Mouse (Mus musculus) testis, postnatal 14 days (tissue): Measurements from ENCODE around the gene BC035044.
"Not testable (repeated sequence)": the region's sequence is repeated elsewhere in the genome, so short reads cannot be mapped to it uniquely, and the experiment has no call there.

Experiments
- DNase-seq: peaks from one replicate; pipeline ENCODE4 v3.0.0; 2021; ENCODE audit warnings: low spot score

The BC035044 gene

DNA sequence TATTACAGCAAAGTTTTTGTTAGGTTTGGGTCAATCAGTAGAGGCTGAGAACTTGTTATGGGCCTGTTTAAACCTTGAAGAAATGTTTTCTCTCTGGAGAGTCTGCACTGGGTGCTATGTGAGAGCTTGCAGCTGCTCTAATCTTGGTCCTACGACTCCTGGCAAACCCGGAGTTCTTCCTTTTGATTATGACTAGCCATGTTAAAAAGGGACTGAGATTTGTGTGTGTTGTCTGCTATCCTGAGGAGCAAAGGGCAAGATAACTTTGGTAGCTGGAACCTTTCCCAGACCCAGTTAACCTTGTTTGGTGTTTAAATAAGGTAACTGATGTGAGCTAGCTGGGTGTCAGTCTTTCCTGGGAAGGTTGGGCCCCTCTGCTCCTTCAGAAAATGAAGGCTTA is 40.3 kb downstream of the BC035044 start:
- no peak for DNase-seq

DNA sequence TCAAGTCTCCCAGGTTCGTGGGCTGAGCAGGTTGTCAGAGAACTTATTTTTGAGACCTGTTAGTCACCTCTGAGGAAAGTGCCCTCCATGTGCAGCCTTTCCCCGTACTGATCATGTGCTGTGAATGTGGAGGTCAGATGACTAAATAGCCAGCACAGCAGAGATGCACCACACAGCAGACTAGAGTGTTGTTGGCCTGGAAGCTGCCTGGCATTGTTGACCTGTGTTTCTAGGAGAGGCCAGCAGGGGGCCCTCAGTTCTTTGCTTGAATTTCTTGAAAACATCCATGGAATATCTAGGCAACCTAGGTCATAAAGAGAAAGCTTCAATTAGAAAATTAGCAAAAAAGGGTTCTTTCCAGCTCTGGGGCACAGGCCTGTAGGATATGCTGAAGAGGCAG is 41.0 kb downstream of the BC035044 start:
- no peak for DNase-seq

GRCm38 (mm10) chr6:128847401-128847800 is 43.5 kb downstream of the BC035044 start:
- DNase-seq = no peak

GRCm38 (mm10) chr6:128845998-128846542 is 44.9 kb downstream of the BC035044 start:
- no peak for DNase-seq

DNA sequence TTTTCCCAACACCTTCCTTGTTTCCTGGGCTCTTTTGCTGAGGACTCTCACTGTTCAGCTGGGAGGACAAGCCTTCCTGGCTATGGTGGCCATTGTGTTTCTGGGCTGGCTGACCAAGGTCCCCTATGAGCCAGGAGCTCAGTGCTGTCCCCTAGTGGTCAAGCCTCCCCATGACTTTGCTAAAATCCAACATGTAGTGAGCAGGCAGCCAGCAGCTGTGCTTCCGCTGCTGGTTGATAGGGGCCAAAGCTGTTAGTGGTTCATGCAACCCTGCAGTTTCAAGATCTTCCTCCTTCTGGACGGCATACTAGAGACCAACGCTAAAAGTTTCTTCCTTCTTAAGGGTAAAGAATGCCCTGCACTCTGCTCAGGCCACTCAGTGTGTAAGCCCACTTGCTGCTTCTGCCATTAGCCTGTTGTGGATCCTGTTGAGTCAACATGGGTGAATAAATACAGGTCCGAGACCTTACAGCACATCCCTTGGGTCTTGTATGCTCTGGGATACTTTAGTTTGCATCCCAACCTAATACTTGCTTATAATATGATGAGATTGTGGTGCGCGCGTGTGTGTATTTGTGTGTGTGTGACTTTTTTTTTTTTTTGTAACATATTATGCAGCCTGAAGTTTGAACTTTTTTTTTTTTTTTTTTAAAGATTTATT is 45.5 kb downstream of the BC035044 start:
- DNase-seq = peak; percentile 83

GRCm38 (mm10) chr6:128844586-128845080 is 46.3 kb downstream of the BC035044 start:
- no peak for DNase-seq

DNA sequence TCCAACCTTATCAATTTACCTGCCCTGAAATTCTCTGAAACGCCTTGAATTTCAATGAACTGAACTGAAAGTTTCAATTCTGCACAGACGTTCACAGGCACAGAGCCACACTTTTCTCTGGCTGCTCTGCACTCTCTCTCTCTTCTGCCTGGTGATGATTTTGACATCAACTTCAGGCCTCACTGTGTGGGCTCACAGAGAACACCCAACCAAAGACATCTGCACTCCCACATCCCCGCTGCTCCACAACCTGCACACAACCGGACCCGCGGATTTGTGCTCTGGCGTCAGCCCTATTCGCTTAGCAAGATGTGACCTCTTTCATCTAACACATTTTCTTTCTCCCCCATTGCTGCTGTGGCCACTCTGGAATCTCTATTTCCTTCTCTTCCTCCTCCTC is 46.8 kb downstream of the BC035044 start:
- no peak for DNase-seq

GRCm38 (mm10) chr6:128843479-128843992 is 47.4 kb downstream of the BC035044 start:
- peak; percentile 43 for DNase-seq

DNA sequence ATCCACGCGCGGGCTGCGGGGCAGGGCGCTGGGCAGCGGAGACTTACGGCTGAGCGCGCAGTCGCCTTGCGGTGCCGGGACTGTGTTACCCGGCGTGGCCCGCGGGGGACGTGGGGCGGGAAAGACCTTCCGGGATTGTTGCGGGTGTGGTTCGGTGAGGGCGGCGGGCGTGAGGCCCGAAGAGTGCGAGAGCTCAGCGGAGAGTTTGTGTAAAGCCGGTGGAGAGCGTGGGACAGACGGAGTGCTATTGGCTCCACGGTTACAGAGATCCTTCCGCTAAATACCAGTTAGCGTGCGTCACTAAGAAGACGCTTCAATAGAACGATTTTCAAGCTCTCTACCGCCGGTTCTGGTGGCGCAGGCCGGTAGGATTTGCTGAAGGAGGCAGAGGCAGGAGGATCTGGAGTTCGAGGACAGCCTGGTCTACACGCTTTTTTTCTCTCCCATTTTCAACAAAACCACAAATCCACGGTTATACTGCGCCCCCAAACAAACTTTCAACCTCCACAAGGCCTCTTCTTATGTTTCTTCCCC is 47.9 kb downstream of the BC035044 start:
- DNase-seq = peak; percentile 88

- DNase-seq = no peak
These were observed 48.5 kb downstream of the BC035044 start for GRCm38 (mm10) chr6:128842356-128842944.

DNA sequence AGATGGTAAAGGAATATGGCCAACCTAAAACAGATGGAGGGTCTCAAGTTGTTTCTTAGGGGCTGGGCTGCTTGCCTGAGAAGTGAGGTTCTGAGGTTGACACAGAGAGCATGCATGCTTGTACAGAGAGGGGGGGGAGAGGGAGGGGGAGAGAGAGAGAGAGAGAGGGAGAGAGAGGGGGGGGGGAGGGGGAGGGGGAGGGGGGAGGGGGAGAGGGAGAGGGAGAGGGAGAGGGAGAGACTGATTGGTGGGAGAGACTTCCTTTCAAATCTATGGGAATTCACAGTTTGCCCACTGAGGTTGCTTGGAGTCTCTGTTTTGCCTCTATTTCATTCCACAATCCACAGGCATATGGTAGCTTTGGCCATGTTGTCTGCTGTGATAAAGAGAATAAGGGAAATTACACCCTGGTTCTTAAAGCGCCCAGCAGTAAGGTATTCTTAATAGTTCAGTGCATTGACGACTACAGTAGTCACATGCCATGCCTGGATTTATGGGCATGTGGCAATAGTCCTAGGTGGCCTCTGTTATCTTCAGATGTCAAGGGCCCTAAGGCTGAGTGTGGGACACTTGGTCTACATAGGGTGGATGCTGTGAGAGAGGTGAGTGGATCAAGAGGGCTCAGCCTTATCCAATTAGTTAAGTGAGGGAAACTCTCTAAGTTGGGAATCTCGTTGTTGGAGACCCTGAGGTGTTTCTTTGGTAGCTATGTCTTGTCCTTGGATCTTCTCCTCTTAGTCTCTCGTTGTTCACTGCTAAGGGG is 49.4 kb downstream of the BC035044 start:
- DNase-seq = no peak

DNA sequence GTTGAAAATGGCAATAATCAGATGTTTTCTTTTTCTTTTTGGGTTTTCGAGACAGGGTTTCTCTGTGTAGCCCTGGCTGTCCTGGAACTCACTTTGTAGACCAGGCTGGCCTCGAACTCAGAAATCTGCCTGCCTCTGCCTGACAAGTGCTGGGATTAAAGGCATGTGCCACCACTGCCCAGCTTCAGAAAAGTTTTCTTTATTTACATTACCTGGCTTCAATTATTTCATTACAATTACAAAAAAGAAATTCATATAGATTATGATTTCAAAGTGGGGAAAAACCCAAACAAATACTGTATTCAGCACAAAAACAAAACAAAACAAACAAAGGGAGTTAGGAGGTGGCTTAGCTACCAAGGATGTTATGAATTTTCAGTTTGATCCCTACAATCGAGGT is 50.3 kb downstream of the BC035044 start:
- DNase-seq = not testable (repeated sequence)

- no peak for DNase-seq
These were observed 51.0 kb downstream of the BC035044 start for GRCm38 (mm10) chr6:128839921-128840320.

- peak; percentile 78 for DNase-seq
These were observed 51.6 kb downstream of the BC035044 start for GRCm38 (mm10) chr6:128839266-128839771.

GRCm38 (mm10) chr6:128838342-128839265 is 52.3 kb downstream of the BC035044 start:
- peak; percentile 79 for DNase-seq

DNA sequence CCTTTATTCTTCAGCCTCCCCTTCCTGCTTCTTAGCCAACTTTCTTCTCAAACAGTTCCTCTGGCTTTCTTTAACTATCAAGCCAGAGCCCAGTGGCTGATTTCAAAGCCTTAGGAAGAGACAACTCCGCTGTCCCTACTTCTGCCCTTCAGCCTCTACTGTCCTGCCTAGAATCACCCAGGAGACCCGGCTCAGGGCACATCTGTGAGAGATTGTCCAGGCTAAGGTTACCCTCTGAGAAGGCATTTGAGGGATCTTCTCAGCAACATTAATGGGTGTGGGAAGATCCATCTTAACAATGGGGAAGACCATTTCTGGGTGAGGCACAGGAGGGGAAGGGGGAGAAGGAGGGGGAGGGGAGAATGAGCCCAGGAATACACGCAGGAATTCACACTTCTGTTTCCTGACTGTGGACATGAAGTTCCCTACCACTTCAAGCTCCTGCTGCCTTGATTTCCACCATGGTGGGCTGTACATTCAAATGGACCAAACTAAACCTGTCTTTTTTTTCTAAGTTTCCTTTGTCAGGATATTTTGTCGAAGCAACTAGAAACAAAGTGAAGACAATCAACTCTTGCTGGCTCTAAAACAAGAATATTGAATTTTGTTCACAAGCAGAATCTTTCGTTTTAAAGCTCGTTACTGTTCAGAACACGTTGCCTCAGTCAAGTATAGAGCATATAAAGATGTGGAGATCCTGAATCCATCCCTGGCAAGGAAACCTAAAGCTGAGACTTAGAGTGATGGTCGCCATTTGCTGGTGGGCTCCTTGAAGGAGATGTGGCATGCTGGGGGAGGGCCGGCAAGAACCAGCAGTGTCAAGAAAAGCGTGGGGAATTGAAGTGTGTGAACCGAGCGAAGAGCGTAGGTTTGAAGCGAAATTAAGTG is 53.2 kb downstream of the BC035044 start:
- no peak for DNase-seq

GRCm38 (mm10) chr6:128836955-128837334 is 54.0 kb downstream of the BC035044 start:
- DNase-seq = no peak

- no peak for DNase-seq
These were observed 54.6 kb downstream of the BC035044 start for GRCm38 (mm10) chr6:128836191-128836954.

GRCm38 (mm10) chr6:128835571-128835970 is 55.4 kb downstream of the BC035044 start:
- no peak for DNase-seq
